Mouse (Mus musculus) embryonic facial prominence, embryonic 15.5 days (tissue): ENCODE data around the gene Hoxc12. TPM values are rescaled to one million over a fixed set of nuclear protein-coding genes. Genes with fewer than 3 reads are reported as not detected.

ENCODE experiments used
- ATAC-seq: fragments of 200-750 bp; cut with Nextera tagmentation; 2 replicates; pipeline ENCODE4 v1.8.0; 2017; ENCODE audit warnings: low read depth, moderate TSS enrichment; ENCODE audit not compliant: insufficient number of reproducible peaks, low FRiP score, low TSS enrichment
- H3K27ac ChIP-seq: fragments of 300-500 bp; sonication (generic); replicated peaks from 2 replicates; pipeline ENCODE4 v1.5.1; 2015; ENCODE audit warnings: mild to moderate bottlenecking, inconsistent platforms
- H3K27me3 ChIP-seq: fragments of 300-500 bp; sonication (generic); 2 replicates; pipeline ENCODE4 v1.6.1; 2015; ENCODE audit warnings: inconsistent platforms
- H3K36me3 ChIP-seq: fragments of 300-500 bp; sonication (generic); 2 replicates; pipeline ENCODE4 v1.6.1; 2015; ENCODE audit warnings: mild to moderate bottlenecking, inconsistent platforms
- H3K4me1 ChIP-seq: fragments of 300-500 bp; sonication (generic); 2 replicates; pipeline ENCODE4 v1.6.1; 2015; ENCODE audit warnings: inconsistent platforms
- H3K4me2 ChIP-seq: fragments of 300-500 bp; sonication (generic); replicated peaks from 2 replicates; pipeline ENCODE4 v1.6.1; 2015; ENCODE audit warnings: mild to moderate bottlenecking, inconsistent platforms
- H3K4me3 ChIP-seq: fragments of 300-500 bp; sonication (generic); replicated peaks from 2 replicates; pipeline ENCODE4 v1.5.1; 2015; ENCODE audit warnings: mild to moderate bottlenecking, inconsistent platforms
- H3K9ac ChIP-seq: fragments of 300-500 bp; sonication (generic); 2 replicates; pipeline ENCODE4 v1.6.1; 2015; ENCODE audit warnings: inconsistent platforms
- H3K9me3 ChIP-seq: fragments of 300-500 bp; sonication (generic); replicated peaks from 2 replicates; pipeline ENCODE4 v1.6.1; 2016; ENCODE audit warnings: inconsistent platforms
- WGBS: fragments of 180-500 bp; shearing (Covaris S2); methylation state at CpG from one replicate; pipeline ENCODE4 v1.1.7; 2015; 5-methylcytosine and 5-hydroxymethylcytosine counted together
- polyA plus RNA-seq: library from polyadenylated mRNA; unstranded; fragments of >200 nt; fragmentation: Nextera tagmentation; extraction: Ambion mirVana; gene quantifications from 2 replicates; pipeline ENCODE4 v1.2.1, GENCODE M21; 2015

Hoxc12 gene
- polyA plus RNA-seq, 1 experiment from 2014 or later = 0.21 TPM

GRCm38 (mm10) chr15:102976631-102977422 is 40.3 kb downstream of the Hoxc12 start:
- ATAC-seq = no peak
- WGBS = 1% methylated on average over 37 of the region's 37 CpGs
- no peaks in the 10 kb centered on the region for H3K36me3 ChIP-seq
- peak overlapping the region; percentile 12 for H3K4me2 ChIP-seq
- H3K27me3 ChIP-seq = peaks cover 100% of the 10 kb centered on the region
- H3K9ac ChIP-seq = no peak overlapping the region
- H3K4me3 ChIP-seq = peak overlapping the region; percentile 19
- H3K27ac ChIP-seq = no peak overlapping the region
- H3K9me3 ChIP-seq = no peaks in the 10 kb centered on the region
- peaks cover 16% of the 10 kb centered on the region for H3K4me1 ChIP-seq

GRCm38 (mm10) chr15:102977423-102977974 is 40.9 kb downstream of the Hoxc12 start:
- H3K9ac ChIP-seq = no peak overlapping the region
- ATAC-seq = no peak
- peak overlapping the region; percentile 12 for H3K4me2 ChIP-seq
- H3K27ac ChIP-seq = no peak overlapping the region
- 4% methylated on average over 16 of the region's 16 CpGs for WGBS
- peaks cover 100% of the 10 kb centered on the region for H3K27me3 ChIP-seq
- H3K4me3 ChIP-seq = peak overlapping the region; percentile 19
- H3K9me3 ChIP-seq = no peaks in the 10 kb centered on the region
- H3K36me3 ChIP-seq = no peaks in the 10 kb centered on the region
- H3K4me1 ChIP-seq = peaks cover 20% of the 10 kb centered on the region

GRCm38 (mm10) chr15:102978615-102979515 is 42.3 kb downstream of the Hoxc12 start:
- no peak overlapping the region for H3K4me2 ChIP-seq
- no peak for ATAC-seq
- no peaks in the 10 kb centered on the region for H3K9me3 ChIP-seq
- no peak overlapping the region for H3K4me3 ChIP-seq
- peaks cover 99% of the 10 kb centered on the region for H3K27me3 ChIP-seq
- no peak overlapping the region for H3K27ac ChIP-seq
- H3K36me3 ChIP-seq = no peaks in the 10 kb centered on the region
- no peak overlapping the region for H3K9ac ChIP-seq
- peaks cover 20% of the 10 kb centered on the region for H3K4me1 ChIP-seq
- 3% methylated on average over 13 of the region's 13 CpGs for WGBS

GRCm38 (mm10) chr15:102979936-102980335 is 43.4 kb downstream of the Hoxc12 start:
- Histone ChIP-seq H3K9ac (no peak overlapping the region), H3K27ac (no peak overlapping the region), H3K4me3 (no peak overlapping the region), H3K36me3 (no peaks in the 10 kb centered on the region), H3K9me3 (no peaks in the 10 kb centered on the region), H3K4me1 (peaks cover 20% of the 10 kb centered on the region), H3K4me2 (no peak overlapping the region), H3K27me3 (peaks cover 97% of the 10 kb centered on the region)
- WGBS = 0% methylated on average over 1 of the region's 1 CpGs
- no peak for ATAC-seq

- no peaks in the 10 kb centered on the region for H3K36me3 ChIP-seq
- H3K9ac ChIP-seq = no peak overlapping the region
- H3K9me3 ChIP-seq = no peaks in the 10 kb centered on the region
- H3K4me3 ChIP-seq = no peak overlapping the region
- ATAC-seq = no peak
- peaks cover 20% of the 10 kb centered on the region for H3K4me1 ChIP-seq
- H3K27ac ChIP-seq = no peak overlapping the region
- WGBS = 2% methylated on average over 11 of the region's 11 CpGs
- peaks cover 97% of the 10 kb centered on the region for H3K27me3 ChIP-seq
- H3K4me2 ChIP-seq = no peak overlapping the region
Observed at GRCm38 (mm10) chr15:102980352-102980751, 43.8 kb downstream of the Hoxc12 start.

- ATAC-seq = no peak
- peak overlapping the region; percentile 18 for H3K4me3 ChIP-seq
- no peaks in the 10 kb centered on the region for H3K36me3 ChIP-seq
- H3K27ac ChIP-seq = no peak overlapping the region
- H3K27me3 ChIP-seq = peaks cover 97% of the 10 kb centered on the region
- H3K9ac ChIP-seq = no peak overlapping the region
- H3K4me2 ChIP-seq = peak overlapping the region; percentile 34
- WGBS = under 1% methylated on average over 14 of the region's 14 CpGs
- H3K9me3 ChIP-seq = no peaks in the 10 kb centered on the region
- H3K4me1 ChIP-seq = peaks cover 20% of the 10 kb centered on the region
Observed at GRCm38 (mm10) chr15:102980912-102981311, 44.4 kb downstream of the Hoxc12 start.

GRCm38 (mm10) chr15:102981379-102982288 is 45.1 kb downstream of the Hoxc12 start:
- Histone ChIP-seq H3K36me3 (no peaks in the 10 kb centered on the region), H3K4me2 (peak overlapping the region; percentile 34), H3K4me3 (peak overlapping the region; percentile 18), H3K27ac (no peak overlapping the region), H3K9ac (no peak overlapping the region), H3K27me3 (peaks cover 97% of the 10 kb centered on the region), H3K4me1 (peaks cover 17% of the 10 kb centered on the region), H3K9me3 (no peaks in the 10 kb centered on the region)
- WGBS = under 1% methylated on average over 88 of the region's 88 CpGs
- no peak for ATAC-seq

GRCm38 (mm10) chr15:102983716-102984115 is 47.2 kb downstream of the Hoxc12 start:
- no peak overlapping the region for H3K4me3 ChIP-seq
- no peak for ATAC-seq
- no peak overlapping the region for H3K9ac ChIP-seq
- peaks cover 10% of the 10 kb centered on the region for H3K4me1 ChIP-seq
- 1% methylated on average over 12 of the region's 12 CpGs for WGBS
- H3K4me2 ChIP-seq = no peak overlapping the region
- no peaks in the 10 kb centered on the region for H3K9me3 ChIP-seq
- H3K27ac ChIP-seq = no peak overlapping the region
- H3K27me3 ChIP-seq = peaks cover 97% of the 10 kb centered on the region
- H3K36me3 ChIP-seq = no peaks in the 10 kb centered on the region

GRCm38 (mm10) chr15:102984521-102984920 is 48.0 kb downstream of the Hoxc12 start:
- no peak overlapping the region for H3K27ac ChIP-seq
- H3K36me3 ChIP-seq = no peaks in the 10 kb centered on the region
- H3K4me2 ChIP-seq = no peak overlapping the region
- 2% methylated on average over 10 of the region's 10 CpGs for WGBS
- H3K9me3 ChIP-seq = no peaks in the 10 kb centered on the region
- peaks cover 10% of the 10 kb centered on the region for H3K4me1 ChIP-seq
- no peak overlapping the region for H3K9ac ChIP-seq
- peaks cover 97% of the 10 kb centered on the region for H3K27me3 ChIP-seq
- H3K4me3 ChIP-seq = no peak overlapping the region
- ATAC-seq = no peak

- Histone ChIP-seq H3K9me3 (no peaks in the 10 kb centered on the region), H3K4me2 (no peak overlapping the region), H3K9ac (no peak overlapping the region), H3K27me3 (peaks cover 97% of the 10 kb centered on the region), H3K27ac (no peak overlapping the region), H3K4me3 (no peak overlapping the region), H3K36me3 (no peaks in the 10 kb centered on the region), H3K4me1 (peaks cover 10% of the 10 kb centered on the region)
- WGBS = 7% methylated on average over 3 of the region's 3 CpGs
- no peak for ATAC-seq
Observed at GRCm38 (mm10) chr15:102984925-102985324, 48.4 kb downstream of the Hoxc12 start.
